Mouse (Mus musculus) megakaryocyte, embryonic 14.5 days (primary cell): ENCODE data around the gene Lgi4.

Experiments used
- FLI1 ChIP-seq: IDR thresholded peaks from 2 replicates; pipeline ENCODE4 v1.6.1; 2012; ENCODE audit warnings: low read length, inconsistent platforms, mixed read lengths
- GATA1 ChIP-seq: IDR thresholded peaks from 3 replicates; pipeline ENCODE4 v1.6.1; 2012; ENCODE audit warnings: mixed read lengths, low read length, inconsistent platforms, borderline replicate concordance

DNA sequence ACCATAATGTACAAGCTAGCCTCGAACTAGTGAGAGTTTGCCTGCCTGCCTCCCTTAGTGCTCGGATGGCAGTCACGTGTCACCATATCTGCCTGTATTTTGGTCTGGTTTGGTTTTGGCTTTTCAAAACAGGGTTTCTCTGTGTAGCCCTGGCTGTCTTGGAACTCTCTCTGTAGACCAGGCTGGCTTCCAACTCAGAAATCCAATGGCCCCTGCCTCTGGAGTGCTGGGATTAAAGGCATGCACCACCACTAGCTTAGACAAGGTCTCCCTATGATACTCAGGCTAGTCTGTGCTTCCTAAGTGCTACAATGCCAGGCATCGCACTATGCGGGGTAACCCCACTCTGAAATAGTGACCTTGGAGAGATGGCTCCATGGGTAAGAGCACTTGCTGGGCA, 50.7 kb downstream of the Lgi4 start:
- TF ChIP-seq GATA1 (no peak), FLI1 (no peak)
